Mouse (Mus musculus) left cerebral cortex, postnatal 4 days (tissue): ENCODE measurements at regions not wholly inside any gene's neighbourhood (a gene's known extent, or its start where the extent isn't known, plus 50 kb on each side); places are given as distances from the start of the nearest gene placed in this dataset.

Source experiments
- DNase-seq: peaks from one replicate; pipeline ENCODE4 v3.0.0-alpha.2; 2022
- intact Hi-C: fragments of 180-260 bp; cut with DNase I; formaldehyde crosslinking; loops from one replicate; pipeline ENCODE4 v1.15.1; 2025

- intact Hi-C loops, result loop anchor here (5.0 kb wide), 1 partner anchor 47 kb away; no protein-coding TSS in a partner anchor
Observed at GRCm38 (mm10) chr4:138509901-138510300, 55.8 kb downstream of the Camk2n1 start.

GRCm38 (mm10) chr4:138513876-138514275 is 59.8 kb downstream of the Camk2n1 start:
- intact Hi-C loops, result no loop called here
- DNase-seq, result no peak

More at GRCm38 (mm10) chr4:138509901-138510300, 55.8 kb downstream of the Camk2n1 start:
- no peak for DNase-seq
